Mouse (Mus musculus) 416B (cell line): ENCODE measurements at regions not wholly inside any gene's neighbourhood (a gene's known extent, or its start where the extent isn't known, plus 50 kb on each side); places are given as distances from the start of the nearest gene placed in this dataset.
A peak's percentile ranks its signal among the peaks of the same experiment; 100 is the strongest.

Experiments used
- DNase-seq: peaks from one replicate; pipeline ENCODE4 v3.0.0; 2011; ENCODE audit warnings: low read depth

DNA sequence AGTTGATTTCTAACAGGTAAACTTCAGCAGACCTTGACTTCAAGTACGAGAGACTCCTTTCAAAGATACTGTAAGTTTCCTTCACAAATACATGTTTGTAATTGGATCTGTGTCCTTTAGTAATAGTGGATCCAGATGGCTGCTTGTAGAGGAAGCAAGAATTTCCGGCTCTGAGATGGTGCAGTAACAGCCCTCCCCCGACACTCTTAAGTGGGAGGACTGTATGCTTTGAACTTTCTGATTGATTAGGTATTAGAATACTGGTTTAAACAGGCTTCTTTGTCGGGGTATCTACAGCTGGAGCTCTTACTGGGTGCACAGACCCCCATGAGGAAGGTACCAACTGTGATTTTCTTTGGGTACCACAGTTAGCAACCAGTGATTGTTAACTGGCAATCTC, 355.0 kb upstream of the Cblb start:
- peak; percentile 51 for DNase-seq

DNA sequence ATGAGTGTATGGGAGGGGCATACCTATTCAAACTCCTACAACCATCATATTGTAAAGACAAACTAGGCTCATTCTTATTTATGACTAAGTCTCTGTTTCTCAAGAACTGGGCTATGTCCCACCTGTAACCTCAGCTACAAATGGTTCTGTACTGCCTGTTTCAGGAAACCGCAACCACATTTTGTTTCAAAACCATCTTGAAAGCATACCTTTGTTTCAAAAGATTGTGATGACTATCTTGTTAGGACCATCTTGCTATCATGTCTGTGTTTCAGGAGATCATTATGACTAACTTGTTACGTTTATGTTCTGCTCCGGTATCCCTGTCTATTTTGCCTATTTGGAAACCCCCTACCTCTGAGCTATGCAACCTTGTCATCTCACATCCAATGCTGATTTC, 340.2 kb upstream of the Cblb start:
- DNase-seq, result no peak

DNA sequence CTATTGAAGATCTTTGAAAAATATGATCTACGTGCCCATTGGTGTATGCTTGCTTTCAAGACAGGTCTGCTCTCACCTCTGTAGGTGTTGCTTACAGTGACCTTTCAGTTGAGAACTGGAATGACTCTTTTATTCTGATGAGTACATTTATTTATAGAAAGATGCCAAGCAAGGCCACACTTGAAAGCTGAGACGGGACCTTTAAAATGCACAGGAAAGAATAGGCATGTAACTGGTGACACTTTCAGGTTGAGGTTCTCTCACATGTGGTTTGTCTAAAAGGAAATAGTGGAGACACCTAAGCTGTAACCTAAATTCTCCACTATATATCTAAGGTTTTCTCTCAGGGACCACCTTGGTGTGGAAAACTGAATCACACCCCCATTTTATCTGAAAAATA, 326.0 kb upstream of the Cblb start:
- no peak for DNase-seq

DNA sequence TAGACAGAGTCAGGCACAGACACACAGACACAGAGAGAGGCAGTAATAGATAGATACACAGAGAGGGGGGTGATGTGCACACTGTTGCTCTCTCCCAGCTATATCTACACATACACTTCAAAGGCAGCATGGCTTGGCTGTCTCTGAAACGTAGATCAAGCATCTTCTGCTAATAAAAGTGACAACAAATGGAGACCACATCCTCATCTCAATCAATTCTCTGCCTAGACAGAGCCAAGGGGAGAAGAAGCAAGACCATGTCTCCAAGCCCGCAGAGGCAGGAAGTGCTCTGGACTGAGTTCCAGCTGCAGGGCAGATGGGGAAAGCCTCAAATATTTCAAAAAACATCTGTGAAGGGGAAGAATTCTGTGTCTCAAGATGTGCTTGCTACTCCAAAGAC, 312.3 kb upstream of the Cblb start:
- DNase-seq, result no peak

DNA sequence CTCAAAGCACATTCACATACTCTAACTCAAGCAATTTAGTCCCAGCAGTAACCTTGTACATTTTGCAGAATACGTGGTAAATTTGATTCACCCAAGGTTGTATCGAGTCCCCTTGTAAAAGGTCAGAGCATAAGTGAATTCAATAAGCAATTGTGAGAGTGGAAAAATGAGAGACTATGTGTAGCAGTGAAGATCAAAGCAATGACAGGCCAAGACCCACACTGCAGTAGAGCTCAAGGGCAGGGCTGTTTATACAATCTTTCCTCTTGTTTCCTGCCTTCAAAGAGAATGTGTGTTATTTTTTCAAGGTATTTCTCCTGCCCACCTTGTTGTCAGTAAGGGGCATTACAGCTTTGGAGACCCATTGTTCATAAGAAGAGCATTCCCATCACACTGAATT, 311.4 kb upstream of the Cblb start:
- no peak for DNase-seq

DNA sequence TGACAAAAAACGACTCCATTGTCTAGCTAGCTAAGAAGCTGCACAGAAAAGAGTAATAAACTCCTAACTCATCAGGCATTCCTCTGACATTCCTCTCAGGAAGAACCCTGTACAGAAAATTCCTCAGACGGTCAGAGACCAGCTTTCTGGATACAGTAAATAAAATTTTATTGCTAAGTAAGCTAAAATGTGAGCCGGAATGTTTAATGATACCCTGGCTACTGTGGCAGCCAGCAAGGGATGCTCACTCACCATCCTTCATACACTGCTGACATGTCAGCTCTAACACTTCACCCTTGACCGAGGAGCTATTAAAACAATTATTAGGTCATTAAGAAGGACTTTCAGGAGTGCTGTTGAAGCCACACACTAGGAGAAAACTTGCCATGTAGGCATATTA, 308.3 kb upstream of the Cblb start:
- no peak for DNase-seq

DNA sequence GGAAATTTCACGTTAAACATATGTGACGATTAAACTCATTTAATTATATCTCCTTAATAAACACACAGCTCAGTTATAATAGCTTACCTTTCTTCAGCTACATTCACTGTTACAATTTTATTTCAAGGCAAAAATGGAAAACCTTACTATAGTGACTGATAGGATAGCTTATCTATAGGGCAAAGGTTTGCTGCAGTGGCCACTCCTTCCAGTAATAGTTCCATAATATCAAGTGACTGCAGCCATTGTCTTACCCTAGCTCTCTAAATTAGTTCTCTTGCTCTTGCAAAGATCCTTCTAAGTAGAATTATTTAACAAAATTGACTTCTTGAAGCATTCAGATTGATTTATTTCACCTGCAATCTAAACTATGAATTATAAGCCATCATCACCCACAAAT, 289.1 kb upstream of the Cblb start:
- no peak for DNase-seq

DNA sequence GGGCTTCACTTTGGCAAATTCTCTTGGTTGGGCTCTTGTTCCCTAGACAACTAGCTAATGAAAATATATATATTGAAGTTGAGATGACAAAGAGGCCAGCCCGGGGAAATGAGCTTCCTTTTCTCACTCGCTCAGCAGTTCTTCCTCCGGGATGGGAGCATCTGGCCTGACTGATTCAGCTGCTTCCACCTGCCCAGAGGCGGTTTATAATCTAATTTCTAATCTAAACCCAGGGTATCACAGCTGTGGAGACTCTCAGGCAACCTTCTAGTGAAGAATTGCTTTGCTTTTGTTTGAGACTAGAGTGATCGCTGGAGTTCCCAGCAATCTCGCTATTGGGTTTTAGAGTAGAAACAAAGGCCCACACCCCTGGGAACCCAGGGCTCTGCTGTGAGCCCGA, 279.1 kb upstream of the Cblb start:
- no peak for DNase-seq

DNA sequence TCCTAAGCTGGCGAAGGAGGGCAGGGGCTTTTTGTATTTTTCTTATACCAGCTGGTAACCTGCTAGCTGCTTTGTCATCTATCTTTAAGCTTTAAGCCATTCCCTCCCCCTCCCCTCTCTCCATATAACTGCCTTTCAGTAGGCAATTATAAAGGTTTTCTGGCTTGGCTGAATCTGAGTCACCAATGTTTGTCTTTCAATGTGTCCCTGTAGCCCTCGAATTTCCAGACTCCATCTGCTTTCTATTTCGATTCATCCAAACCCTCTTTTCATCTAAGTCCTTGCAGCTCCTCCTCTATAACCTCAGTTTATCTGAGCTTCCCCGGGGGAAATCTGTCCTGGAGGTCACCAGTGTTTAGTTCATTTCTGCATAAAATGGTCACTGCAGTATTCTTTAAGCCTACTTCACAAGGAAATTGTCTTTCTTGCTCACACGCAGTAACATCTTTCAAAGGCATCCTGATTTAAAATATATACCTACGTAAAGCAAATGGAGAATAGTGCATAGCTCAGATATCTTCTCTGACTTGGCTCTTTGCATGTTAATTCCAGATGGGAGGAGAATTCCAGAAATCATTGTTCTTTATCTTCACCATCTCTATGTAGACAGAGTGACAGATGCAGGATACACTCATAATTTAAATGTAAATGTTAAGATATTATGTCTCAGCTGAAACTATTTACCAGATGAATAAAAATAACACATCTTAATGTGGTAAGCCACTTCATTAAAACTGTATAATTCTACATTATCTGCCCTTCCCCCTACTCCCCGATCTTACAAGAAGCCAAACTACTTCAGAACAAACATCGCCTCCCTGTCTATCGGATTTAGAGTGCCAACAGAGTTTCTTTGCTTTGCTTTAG, 272.4 kb upstream of the Cblb start:
- no peak for DNase-seq

DNA sequence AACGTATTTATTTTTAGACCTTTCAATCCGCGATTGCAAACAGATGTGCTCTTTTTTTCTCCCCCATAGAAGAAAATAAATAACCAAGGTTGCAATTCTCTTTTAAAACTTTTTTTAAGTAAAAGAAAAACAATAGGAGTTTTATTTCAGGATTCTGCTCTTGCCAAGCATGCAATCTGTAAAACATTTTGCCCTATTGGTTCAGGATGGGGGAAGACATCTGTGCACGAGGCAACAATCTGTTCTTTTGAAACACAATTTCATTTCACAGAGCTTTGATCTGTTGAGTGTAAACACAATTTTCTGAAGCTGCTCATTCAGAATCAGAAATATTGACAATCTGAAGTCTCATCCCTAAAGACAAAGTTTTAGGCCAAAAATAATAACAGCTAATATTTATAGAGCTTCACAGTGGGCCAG, 271.8 kb upstream of the Cblb start:
- no peak for DNase-seq

DNA sequence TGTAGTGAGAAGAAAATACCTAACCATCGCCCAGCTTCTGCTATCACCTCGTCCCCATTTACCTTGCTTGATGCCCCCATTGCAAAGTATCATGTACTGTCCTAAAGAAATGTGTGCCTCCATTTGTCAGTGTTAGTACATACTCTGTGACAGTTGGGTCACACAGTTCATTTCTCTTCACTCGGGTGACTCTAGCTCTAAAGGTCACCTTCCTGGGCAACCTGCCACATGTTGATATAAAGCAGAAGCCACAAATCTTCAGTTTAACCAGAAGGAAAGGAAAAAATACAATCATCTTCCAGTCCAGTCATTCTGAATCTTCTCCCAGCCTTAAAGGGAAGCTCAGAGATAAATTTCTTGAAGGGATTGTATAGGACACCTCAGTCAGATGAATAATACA, 263.5 kb upstream of the Cblb start:
- peak; percentile 79 for DNase-seq

DNA sequence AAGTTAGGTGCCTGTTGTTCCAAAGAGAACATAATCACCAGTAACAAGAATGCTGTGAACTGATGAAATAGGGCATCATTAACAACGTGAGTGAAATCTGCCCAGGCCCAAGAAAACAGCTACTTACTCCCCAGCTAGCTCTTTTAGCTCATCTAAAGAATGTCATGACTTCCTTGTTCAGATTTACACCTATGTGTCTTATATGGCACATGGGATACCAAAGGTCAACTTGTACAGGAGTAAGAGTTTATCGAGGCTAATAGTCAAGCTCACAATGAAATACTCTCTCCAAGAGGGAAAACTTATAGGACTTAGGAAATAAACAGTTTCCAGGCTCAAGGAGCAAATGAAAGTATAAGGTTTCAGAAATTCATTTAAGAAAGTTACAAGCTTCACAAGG, 252.1 kb upstream of the Cblb start:
- DNase-seq, result no peak

DNA sequence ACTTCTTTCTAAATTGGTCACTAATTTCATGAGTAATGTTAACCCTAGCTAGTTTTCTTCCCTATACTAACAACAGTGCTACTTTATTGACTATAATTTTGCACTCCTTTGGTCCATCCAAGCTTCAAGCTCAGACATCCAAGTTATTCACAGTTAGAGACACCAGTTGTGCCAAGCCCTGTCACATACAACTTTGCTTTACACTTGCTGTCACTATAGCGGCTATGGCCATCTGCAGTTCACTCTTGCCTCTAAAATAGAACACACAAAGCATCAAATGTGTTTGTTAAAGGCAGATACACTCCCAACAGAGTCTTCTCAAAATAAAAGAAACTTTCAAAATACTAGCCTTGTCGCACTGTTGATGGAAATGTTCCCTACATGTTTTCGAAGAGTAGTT, 236.0 kb upstream of the Cblb start:
- no peak for DNase-seq

DNA sequence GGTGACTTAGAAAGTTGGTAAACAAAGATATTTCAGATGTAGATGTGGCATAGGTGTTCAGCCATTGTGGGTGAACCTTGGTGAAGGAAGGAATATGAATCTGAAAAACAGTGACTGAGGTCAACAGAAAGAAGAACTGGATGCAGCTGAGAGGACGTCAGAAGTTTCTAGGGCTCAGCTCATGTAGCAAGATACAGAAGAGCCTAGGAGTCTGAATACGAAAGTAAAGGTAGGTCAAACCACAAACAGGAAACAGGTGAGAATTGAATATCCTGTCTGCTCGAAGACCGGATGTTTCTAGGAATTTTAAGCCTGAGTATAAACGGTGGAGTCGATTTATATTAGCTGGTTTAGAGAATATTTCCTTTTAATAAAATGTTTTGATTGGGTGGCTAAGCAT, 223.7 kb upstream of the Cblb start:
- DNase-seq, result peak; percentile 67

DNA sequence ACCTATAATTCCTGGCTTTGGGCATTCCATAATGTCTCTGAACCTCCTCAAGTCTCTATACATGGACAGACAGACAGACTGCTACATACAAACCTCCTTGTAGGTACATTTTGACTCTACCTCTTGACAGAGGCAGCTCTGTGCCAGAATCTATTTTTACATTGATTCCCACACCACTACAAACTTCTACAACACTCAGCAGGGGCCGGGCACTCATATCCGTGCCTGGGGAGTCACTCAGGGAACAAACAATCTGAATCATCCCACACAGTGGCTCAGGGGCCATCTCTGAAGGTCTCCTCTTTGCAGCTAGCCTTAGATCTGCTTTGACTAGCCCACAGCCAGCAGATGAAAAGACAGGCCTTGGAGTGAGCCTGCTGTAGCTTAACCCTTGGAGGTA, 221.9 kb upstream of the Cblb start:
- DNase-seq, result no peak

DNA sequence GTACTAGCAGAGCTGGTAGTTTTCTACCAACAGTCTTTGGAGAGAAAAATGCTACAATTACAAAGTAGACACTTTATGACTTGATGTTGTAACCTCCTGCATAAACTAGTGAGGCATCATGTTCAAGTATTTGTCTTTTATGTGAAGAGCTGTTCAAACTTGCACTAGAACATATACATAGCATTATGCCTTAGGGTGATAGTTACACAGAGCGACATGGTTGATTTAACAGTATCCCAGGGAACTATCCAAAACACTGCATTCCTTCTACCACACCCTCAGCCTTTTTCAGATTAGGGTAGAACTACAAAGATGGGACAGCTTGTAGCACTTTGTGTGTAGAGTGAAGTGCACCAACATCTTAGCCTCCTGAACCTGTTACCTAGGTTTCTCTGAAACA, 220.0 kb upstream of the Cblb start:
- no peak for DNase-seq

DNA sequence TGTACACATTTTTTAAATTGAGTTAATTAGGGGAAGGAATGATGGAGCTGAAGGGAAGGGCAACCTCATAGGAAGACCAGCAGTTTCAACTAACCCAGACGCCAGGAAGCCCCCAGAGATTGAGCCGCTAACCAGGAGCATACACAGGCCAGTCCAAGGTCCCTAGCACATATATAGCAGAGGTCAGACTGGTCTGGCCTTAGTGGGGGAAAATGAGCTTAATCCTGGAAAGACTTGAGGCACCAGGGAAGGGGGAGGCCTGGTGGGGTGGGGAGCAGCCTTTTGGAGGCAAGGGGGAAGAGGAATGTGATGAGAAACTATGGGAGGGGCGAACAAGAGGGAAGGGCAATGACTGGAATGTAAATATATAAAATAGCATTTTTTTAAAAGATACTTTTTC, 188.3 kb upstream of the Cblb start:
- DNase-seq, result no peak

DNA sequence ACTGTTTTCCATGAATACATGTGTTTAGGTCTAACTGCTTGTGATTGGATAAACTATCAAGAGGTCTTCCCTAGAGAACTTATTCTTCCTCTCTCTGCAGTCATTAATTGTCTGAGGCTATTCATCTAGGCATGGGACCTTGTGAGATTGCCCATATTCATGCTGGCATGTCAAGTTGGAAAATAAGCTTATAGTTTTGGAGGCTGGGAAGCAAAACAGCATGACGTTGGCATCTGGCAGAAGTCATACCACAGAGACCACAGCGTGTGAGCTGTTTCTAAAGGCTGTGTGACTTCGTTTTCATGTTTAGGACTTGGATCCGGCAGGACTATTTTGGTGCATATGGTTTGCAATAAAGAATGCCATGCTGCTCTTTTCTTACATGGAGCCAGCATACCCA, 185.5 kb upstream of the Cblb start:
- DNase-seq, result no peak

DNA sequence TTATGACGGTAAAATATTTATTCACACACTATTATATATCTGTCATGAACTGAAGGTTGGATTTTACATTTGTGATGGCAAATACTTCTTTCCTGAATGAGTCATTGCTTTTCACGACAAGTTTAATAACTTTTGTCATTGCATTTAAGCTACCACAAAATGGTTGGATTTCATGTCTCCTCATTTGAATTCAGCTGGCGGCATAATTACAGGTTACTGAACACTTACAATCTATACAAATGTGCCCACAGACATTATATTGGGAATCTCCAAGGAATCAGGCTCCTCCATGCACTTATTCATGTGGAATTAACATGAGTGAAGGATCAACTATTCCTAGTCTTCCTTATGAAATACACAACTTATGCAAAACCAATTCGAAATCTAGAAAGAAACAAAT, 150.3 kb upstream of the Cblb start:
- DNase-seq, result no peak

DNA sequence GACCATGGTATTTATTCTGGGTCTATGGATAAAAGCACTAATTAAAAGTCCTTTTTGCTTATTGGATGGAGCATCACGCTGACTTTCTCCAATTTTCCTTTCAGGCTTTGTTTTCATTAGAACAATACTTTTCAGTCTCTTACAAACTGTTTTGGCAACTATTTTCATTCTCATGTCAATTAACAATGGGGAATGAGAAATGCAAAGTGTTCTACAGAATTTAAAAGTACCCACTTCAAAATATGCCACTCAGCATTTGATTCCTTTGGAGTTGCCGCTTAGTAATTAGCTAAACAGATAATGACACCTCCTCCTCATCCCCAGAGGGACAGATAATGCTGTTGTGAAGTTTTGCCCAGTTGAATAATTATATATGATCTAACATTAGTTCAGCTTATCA, 149.9 kb upstream of the Cblb start:
- DNase-seq, result no peak

DNA sequence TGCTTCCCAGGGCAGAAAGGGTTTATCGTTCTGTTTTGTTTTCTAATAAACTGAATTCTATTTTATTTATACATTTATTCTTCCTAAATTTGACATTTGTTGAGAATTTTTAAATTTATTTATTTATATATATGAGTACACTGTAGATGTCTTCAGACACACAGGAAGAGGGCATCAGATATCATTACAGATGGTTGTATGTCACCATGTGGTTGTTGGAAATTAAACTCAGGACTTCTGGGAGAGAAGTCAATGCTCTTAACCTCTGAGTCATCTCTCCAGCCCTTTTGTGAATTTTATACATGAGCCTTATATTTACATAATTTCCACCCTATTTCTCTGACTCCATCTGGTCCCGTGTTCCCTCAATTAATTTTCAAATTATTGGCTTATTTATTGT, 147.2 kb upstream of the Cblb start:
- DNase-seq, result no peak

DNA sequence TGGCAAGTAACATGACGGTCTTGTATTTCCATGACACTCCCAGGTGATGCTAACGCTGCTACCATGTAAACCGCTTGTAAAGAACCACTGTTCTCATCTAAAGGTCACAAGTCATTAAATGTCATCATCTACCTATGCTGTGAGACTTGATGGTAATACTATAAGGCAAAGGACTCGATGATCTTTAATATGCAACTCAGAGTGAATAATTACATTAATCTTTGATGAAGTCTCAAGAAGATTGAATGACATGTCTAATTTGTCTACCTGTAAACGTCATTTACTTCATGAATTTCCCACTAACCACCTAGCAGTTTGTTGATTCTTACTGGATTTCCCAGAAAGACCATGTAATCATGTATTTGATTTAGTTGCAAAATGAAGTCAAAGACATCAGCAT, 143.5 kb upstream of the Cblb start:
- DNase-seq, result no peak

DNA sequence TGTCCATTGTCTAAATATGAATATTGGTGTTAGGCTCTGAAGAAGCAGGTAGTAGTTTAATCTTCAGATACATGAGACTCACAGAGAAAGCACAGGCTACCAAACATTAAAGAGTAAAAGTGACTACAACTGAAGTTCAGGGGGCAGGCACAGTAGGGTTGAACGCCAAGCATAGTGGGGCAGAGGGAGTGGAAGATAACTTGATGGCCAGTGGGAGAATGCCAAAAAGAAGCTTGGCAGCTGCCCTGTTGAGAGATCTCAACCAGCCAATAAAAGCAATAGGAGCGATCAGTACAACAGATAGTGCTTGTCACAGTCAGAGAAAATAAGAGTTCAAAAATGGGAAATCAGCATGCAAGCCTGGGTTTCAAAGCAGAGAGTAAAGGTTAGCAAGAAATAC, 125.4 kb upstream of the Cblb start:
- no peak for DNase-seq

DNA sequence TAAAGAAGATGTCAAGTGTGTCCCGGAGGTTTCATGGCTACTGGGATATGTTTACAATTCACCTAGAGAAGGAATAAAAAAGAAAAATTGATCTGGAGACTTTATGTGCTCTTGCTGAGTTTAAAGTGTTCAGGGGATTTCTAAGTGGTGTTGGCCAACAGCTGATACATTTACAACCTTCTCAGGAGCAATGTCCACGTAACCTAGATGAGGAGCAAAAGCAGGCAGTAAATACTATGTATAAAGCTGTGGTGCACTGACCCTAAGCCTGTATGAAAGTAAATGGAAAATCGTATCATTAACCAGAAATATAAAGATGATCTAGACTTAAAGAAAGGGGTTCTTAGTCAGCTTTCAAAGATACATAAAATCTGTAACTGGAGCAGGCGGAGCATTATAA, 124.3 kb upstream of the Cblb start:
- DNase-seq, result no peak

DNA sequence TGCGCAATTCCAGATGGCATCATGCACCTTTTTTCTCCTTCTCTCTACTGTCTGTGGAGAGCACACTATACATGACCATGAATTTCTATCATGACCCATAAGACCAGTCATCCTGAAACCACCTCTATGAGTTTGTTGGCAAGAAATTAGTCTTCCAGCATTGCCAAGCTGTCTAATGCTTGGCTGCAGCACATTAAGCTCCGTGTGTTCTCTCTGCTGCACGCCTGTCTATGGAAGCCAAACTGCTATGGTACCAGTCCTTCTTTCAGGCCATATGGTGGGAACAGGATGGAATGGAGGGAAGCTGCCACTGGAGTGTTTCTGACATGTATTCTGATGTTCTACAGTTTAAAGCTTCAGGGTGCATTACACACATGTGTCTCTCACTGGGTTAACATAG, 121.0 kb upstream of the Cblb start:
- no peak for DNase-seq
